Mouse (Mus musculus) kidney, adult 2 months (tissue): ENCODE measurements around the gene Bclaf3. TPM values are rescaled to one million over a fixed set of nuclear protein-coding genes. Genes with fewer than 3 reads are reported as not detected.
"Not testable (repeated sequence)": the region's sequence is repeated elsewhere in the genome, so short reads cannot be mapped to it uniquely, and the experiment has no call there.

ENCODE experiments used
- DNase-seq: peaks from one replicate; pipeline ENCODE4 v3.0.0; 2021
- H3K27ac ChIP-seq: fragments of 200-500 bp; 2 replicates; pipeline ENCODE4 v1.5.1; 2012; ENCODE audit warnings: low read depth, low read length, control low read depth, inconsistent platforms; ENCODE audit not compliant: insufficient read depth
- H3K27me3 ChIP-seq: fragments of 200-500 bp; replicated peaks from 2 replicates; pipeline ENCODE4 v1.6.1; 2012; ENCODE audit warnings: mild to moderate bottlenecking, moderate library complexity, low read length, inconsistent platforms; ENCODE audit not compliant: control insufficient read depth, insufficient read depth
- H3K36me3 ChIP-seq: fragments of 200-500 bp; 2 replicates; pipeline ENCODE4 v1.6.1; 2012; ENCODE audit warnings: mild to moderate bottlenecking, moderate library complexity, low read length, inconsistent platforms; ENCODE audit not compliant: control insufficient read depth, insufficient read depth
- H3K4me1 ChIP-seq: fragments of 200-500 bp; 2 replicates; pipeline ENCODE4 v1.6.1; 2011; ENCODE audit warnings: low read length; ENCODE audit not compliant: control insufficient read depth, insufficient read depth
- H3K4me3 ChIP-seq: fragments of 200-500 bp; 2 replicates; pipeline ENCODE4 v1.5.1; 2011; ENCODE audit warnings: mild to moderate bottlenecking, low read depth, low read length, control low read depth; ENCODE audit not compliant: insufficient read depth
- CTCF ChIP-seq: fragments of 200-500 bp; conservative IDR thresholded peaks from 2 replicates; pipeline ENCODE4 v1.5.1; 2011; ENCODE audit warnings: low read depth, mild to moderate bottlenecking, control low read depth, low read length, moderate library complexity, mixed read lengths; ENCODE audit not compliant: insufficient read depth, insufficient read length
- POLR2A ChIP-seq: fragments of 200-500 bp; IDR thresholded peaks from one replicate; pipeline ENCODE4 v1.6.1; 2011; ENCODE audit warnings: low read depth, low read length, control low read depth
- WGBS: fragments of 180-500 bp; shearing (Covaris S2); methylation state at CpG from one replicate; pipeline ENCODE4 v1.1.7; 2018; 5-methylcytosine and 5-hydroxymethylcytosine counted together
- polyA plus RNA-seq: library from polyadenylated mRNA; depleted of rRNA; stranded (reverse); fragments of >200 nt; gene quantifications from 2 replicates; pipeline ENCODE4 v1.2.3, GENCODE M21; 2012

Gene Bclaf3
- polyA plus RNA-seq, 1 experiment: 1.9 TPM

DNA sequence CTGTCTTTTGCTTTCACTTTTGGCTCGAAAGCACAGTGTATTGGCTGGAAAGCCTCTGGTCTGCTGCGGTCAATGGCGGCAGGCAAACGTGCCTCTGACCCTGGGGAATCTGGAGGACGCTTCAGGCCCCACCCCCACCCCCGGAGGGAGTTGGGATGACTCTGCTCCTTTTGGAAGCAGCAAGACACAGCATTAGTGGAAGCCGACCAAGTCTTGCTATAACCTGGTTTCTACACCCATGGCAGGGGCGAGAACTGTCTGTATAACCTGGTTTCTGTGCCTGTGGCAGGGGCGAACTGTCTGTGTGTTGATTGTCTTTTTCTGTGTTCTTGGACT lies 15.8 kb upstream of the Bclaf3 start:
- DNase-seq: no peak
- H3K27ac ChIP-seq: no peak overlapping the region
- H3K4me3 ChIP-seq: no peak overlapping the region
- no peaks in the 10 kb centered on the region for H3K4me1 ChIP-seq
- no peak for TF ChIP-seq CTCF
- TF ChIP-seq POLR2A: no peak
- WGBS: 92% methylated on average over 9 of the region's 9 CpGs
- H3K27me3 ChIP-seq: no peaks in the 10 kb centered on the region
- no peaks in the 10 kb centered on the region for H3K36me3 ChIP-seq

DNA sequence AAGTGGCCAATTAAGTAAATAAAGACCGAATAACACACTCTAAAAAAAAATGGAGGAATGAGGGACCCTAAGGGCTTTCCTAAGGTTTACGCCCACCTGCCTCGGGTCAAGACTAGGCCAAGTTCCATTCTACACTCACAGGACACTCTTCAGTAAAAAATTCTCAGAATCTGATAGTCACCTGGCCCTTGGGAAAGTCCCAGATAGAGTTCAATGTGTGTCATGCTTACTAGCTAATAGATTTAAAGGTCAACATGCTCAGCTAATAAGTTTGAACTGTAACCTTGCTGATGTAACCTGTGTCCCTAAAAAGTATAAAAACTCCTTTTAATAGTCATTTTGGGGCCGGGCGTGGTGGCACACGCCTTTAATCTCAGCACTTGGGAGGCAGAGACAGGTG lies 10.9 kb upstream of the Bclaf3 start:
- no peak for TF ChIP-seq CTCF
- TF ChIP-seq POLR2A: no peak
- Histone ChIP-seq H3K4me1 (no peaks in the 10 kb centered on the region), H3K27me3 (no peaks in the 10 kb centered on the region), H3K4me3 (no peak overlapping the region), H3K36me3 (no peaks in the 10 kb centered on the region), H3K27ac (no peak overlapping the region)
- peak; percentile 2 for DNase-seq
- 74% methylated on average over 6 of the region's 6 CpGs for WGBS

DNA sequence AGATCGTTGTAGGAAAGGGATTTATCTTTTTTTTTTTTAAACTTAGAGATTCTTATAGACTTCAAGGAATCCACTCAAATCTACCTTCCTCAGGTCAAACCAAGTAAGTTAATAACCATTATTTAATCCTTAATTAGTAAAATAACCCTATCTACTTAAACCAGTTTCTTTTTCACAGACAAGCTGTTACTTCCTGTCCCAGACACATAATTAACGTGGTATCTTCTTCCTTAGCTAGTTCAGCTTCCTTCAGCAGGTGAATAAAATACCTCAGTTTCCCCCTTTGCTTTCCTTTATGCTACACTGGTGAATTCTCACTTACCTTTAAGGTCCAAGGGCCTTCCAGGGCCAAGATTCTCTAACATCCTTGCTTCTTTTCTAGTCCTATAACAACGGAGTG lies 4.7 kb upstream of the Bclaf3 start:
- no peaks in the 10 kb centered on the region for H3K36me3 ChIP-seq
- WGBS: 70% methylated on average over 3 of the region's 3 CpGs
- no peaks in the 10 kb centered on the region for H3K27me3 ChIP-seq
- no peak for DNase-seq
- no peak overlapping the region for H3K27ac ChIP-seq
- no peak overlapping the region for H3K4me3 ChIP-seq
- no peaks in the 10 kb centered on the region for H3K4me1 ChIP-seq
- TF ChIP-seq CTCF: no peak
- TF ChIP-seq POLR2A: no peak

DNA sequence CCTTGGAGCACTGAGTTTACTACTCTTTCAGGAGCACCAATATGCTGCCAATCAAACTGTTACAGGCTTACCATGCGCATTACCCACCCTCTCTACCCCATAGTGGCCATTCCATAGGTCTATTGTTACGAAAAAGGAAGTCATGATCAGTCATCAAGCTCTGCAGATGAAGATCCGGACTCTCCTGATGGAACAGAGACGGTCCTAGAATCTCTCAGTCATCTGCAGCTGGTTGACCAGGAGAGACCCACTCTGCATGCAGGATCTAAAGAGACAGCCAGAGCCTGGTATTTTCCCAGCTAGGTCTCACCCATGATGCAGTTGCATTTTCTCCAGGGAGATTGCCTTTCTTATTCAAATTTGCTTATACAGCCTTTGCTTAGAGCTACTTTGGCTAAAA lies 3.8 kb upstream of the Bclaf3 start:
- TF ChIP-seq POLR2A (no peak), CTCF (no peak)
- Histone ChIP-seq H3K36me3 (no peaks in the 10 kb centered on the region), H3K4me3 (no peak overlapping the region), H3K27ac (no peak overlapping the region), H3K4me1 (no peaks in the 10 kb centered on the region), H3K27me3 (no peaks in the 10 kb centered on the region)
- WGBS: 81% methylated on average over 4 of the region's 4 CpGs
- no peak for DNase-seq

DNA sequence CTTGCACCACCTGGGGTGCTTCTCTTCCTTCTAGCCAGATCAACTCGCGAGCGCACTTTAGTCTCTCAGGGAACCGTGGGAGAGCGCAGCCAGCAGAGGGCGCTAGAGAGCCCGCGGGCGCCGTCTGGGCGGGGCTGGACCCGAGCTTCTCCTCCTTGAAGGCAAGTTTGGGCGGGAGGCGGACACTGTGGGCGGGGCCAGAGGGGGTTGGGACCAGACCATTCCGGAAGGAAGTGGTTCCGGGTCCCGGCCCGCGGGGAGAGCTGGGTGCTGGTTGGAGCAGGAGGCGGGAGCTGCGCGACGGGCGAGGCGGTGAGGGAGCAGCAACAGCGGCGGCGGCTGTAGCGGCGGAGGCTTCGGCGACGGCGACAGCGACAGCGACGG lies 5.9 kb downstream of the Bclaf3 start:
- peak overlapping the region; percentile 90 for H3K4me3 ChIP-seq
- DNase-seq: peak; percentile 98
- peak; percentile 76 for TF ChIP-seq CTCF
- no peak for TF ChIP-seq POLR2A
- no peaks in the 10 kb centered on the region for H3K4me1 ChIP-seq
- H3K27me3 ChIP-seq: no peaks in the 10 kb centered on the region
- 2% methylated on average over 30 of the region's 38 CpGs for WGBS
- peak overlapping the region; percentile 81; the same call in 1 of the 2 replicates for H3K27ac ChIP-seq
- no peaks in the 10 kb centered on the region for H3K36me3 ChIP-seq

DNA sequence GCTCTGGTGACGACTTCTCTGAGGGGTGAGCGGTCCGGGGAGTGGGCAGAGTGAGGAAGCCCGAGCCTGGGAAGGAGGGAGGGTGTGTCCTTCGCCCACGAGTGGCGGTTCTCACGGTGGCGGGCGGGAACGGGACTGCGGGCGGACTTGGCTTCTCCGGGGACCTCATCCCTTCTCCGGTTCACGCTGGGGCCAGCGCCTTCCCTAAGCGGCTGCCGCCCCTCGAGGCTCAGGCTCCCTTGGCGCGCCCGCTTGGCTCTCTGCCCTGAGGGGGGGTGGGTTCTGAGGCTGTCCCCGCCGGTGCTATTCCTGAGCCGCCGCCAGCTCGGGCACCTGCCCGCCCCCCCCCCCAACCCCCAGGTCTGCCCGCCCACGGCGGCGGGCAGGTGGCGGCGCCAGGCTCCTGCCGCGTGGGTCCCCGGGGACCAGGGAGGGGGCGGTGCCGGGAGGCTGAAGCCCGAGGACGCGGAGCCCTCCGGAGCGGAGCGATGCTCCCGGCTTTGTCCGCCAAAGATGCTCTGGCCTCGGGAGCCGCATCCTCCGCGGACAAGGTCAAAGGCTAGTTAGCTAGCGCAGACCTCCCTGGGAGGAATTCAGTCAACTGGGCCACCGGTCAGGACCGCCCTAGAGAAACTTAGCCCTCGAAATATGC lies 6.4 kb downstream of the Bclaf3 start:
- H3K4me3 ChIP-seq: peak overlapping the region; percentile 90
- peak overlapping the region; percentile 81; the same call in 1 of the 2 replicates for H3K27ac ChIP-seq
- no peaks in the 10 kb centered on the region for H3K36me3 ChIP-seq
- under 1% methylated on average over 42 of the region's 56 CpGs for WGBS
- no peaks in the 10 kb centered on the region for H3K27me3 ChIP-seq
- H3K4me1 ChIP-seq: no peaks in the 10 kb centered on the region
- peak; percentile 34 for DNase-seq
- no peak for TF ChIP-seq CTCF

DNA sequence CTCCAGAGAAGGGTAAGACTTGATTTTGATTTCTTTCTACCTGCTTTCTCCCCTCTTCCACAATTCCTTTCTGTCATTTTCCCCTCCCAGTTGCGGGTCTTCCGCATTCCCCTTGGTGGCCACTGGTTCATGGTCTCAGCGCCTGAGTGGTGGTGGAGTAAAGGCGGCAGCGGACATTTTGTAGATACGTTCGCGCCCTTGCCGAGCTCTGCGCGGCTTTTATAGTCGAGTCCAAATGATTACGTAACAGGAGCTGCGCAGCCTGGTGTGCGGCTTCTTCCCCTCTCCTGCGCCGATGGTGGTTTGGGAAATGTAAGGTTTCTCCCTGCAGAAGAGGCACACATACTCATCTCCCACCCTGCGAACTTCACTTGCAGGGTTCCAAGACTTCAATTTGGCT lies 15.4 kb downstream of the Bclaf3 start:
- H3K36me3 ChIP-seq: no peaks in the 10 kb centered on the region
- DNase-seq: no peak
- no peak overlapping the region for H3K27ac ChIP-seq
- WGBS: 98% methylated on average over 18 of the region's 18 CpGs
- H3K4me1 ChIP-seq: no peaks in the 10 kb centered on the region
- no peaks in the 10 kb centered on the region for H3K27me3 ChIP-seq
- H3K4me3 ChIP-seq: no peak overlapping the region
- TF ChIP-seq POLR2A (no peak), CTCF (no peak)

DNA sequence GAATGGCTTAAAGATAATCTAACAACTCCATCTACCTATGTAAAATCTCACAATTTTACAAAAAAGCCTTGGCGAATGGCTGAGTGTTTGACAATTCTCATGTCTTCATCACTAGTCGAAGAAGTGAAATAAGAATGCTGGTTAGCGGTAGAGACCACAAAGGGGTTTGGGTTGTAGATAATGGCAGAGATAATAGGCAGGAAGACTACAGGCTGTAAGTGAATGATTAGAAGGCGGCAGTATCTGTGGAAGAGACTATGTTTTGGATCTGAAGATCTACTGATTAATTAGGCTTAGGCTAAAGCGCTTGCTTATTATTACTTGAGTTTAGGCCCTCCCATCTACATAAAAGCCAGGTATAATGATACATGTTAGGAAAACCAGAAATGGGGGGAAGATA lies 20.6 kb downstream of the Bclaf3 start:
- Histone ChIP-seq H3K27ac (no peak overlapping the region), H3K4me3 (no peak overlapping the region), H3K4me1 (no peaks in the 10 kb centered on the region), H3K27me3 (no peaks in the 10 kb centered on the region), H3K36me3 (no peaks in the 10 kb centered on the region)
- TF ChIP-seq CTCF (no peak), POLR2A (no peak)
- 97% methylated on average over 5 of the region's 5 CpGs for WGBS
- no peak for DNase-seq

DNA sequence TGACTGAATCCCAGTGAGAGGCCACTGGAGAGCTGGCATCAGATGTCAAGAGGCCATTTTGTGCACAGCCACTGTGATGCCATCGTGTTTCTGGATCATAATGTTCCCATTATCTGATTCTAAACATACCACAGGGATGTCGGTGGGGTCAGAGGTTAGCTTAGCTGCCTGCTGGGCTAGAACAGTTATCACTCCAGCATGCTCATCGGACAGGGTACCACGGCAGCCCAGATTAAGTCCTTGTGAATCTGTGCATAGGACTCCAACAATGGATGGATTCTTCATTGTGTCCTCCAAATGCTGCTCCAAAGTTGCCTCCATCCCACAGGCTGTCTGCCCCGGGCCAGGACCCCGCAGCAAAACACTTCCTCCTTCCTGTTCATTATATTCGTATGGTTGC lies 58.2 kb downstream of the Bclaf3 start:
- not testable (repeated sequence) for DNase-seq, H3K4me3 ChIP-seq, H3K27ac ChIP-seq, H3K4me1 ChIP-seq, H3K36me3 ChIP-seq, H3K27me3 ChIP-seq
- 85% methylated on average over 7 of the region's 7 CpGs for WGBS
